Mouse (Mus musculus): ENCODE data around the gene Vapb. TPM values are rescaled to one million over a fixed set of nuclear protein-coding genes. Genes with fewer than 3 reads are reported as not detected.

Gene Vapb
- polyA plus RNA-seq, 1 experiment from 2014 or later, result 13.8 TPM

GRCm38 (mm10) chr2:173832828-173833492 lies 95.6 kb downstream of the Vapb start:
- no peaks in the 10 kb centered on the region for H3K9me3 ChIP-seq (ENCODE audit: control insufficient read depth, low read length)
- 74% methylated on average over 7 of the region's 7 CpGs for WGBS
- H3K27ac ChIP-seq (ENCODE audit: low read depth, low read length), result no peak overlapping the region
- no peaks in the 10 kb centered on the region for H3K36me3 ChIP-seq (ENCODE audit: control insufficient read depth, insufficient read depth, low read length)
- no peaks in the 10 kb centered on the region for H3K27me3 ChIP-seq (ENCODE audit: control insufficient read depth, insufficient read depth, low read length)
- ATAC-seq (ENCODE audit: low FRiP score), result no peak
- no peak for DNase-seq (ENCODE audit: low spot score, missing footprints)
- H3K4me1 ChIP-seq (ENCODE audit: control insufficient read depth, insufficient read depth, low read length), result no peaks in the 10 kb centered on the region
- no peak overlapping the region for H3K9ac ChIP-seq (ENCODE audit: low read length)
- no peak overlapping the region for H3K4me2 ChIP-seq
- H3K4me3 ChIP-seq (ENCODE audit: low read depth, low read length), result no peak overlapping the region

Small RNA genes lying within 50 kb of the gene (microRNA-seq; reads per million reads assigned to microRNA genes)
- not detected for gene Mir6340

Other genes with a start within 250 kb of the Vapb start
- not detected in 2 replicates for gene 1700021F07Rik, start 214.9 kb upstream of the Vapb start, polyA plus RNA-seq (2014; fragmentation: Nextera tagmentation; extraction: Ambion mirVana)
- gene Ankrd60, start 159.1 kb upstream of the Vapb start, polyA plus RNA-seq (2014; fragmentation: Nextera tagmentation; extraction: Ambion mirVana), result not detected in 2 replicates
- 37.3 and 38.2 TPM in 2 replicates for gene Rab22a, start 77.8 kb upstream of the Vapb start, polyA plus RNA-seq (2014; fragmentation: Nextera tagmentation; extraction: Ambion mirVana)
- gene 1700010B08Rik, start 18.1 kb upstream of the Vapb start, polyA plus RNA-seq (2014; fragmentation: Nextera tagmentation; extraction: Ambion mirVana), result not detected in 2 replicates